Mouse (Mus musculus): ENCODE measurements around the gene Ints7.

GRCm38 (mm10) chr1:191562823-191563365 lies 12.5 kb upstream of the Ints7 start:
- TF ChIP-seq CTCF (IDR thresholded peaks at IDR 0.05; ENCODE audit: borderline replicate concordance, extremely low read depth, insufficient read depth, insufficient read length) (no peak), POLR2A (IDR thresholded peaks at IDR 0.05; ENCODE audit: borderline replicate concordance, extremely low read depth, insufficient read depth, insufficient read length, poor library complexity, severe bottlenecking) (no peak)
